Mouse (Mus musculus): ENCODE measurements around the gene Ppm1n. TPM values are rescaled to one million over a fixed set of nuclear protein-coding genes. Genes with fewer than 3 reads are reported as not detected.

The Ppm1n gene
- polyA plus RNA-seq, 1 experiment, result 5.7 TPM

- no peak overlapping the region for H3K27ac ChIP-seq (ENCODE audit: insufficient read depth, low read length)
- H3K4me3 ChIP-seq (ENCODE audit: low read depth, low read length), result no peak overlapping the region
- H3K36me3 ChIP-seq (ENCODE audit: control insufficient read depth, insufficient read depth, low read length, poor library complexity, severe bottlenecking), result 0 out of 2 replicates have a peak, but pooled peaks cover 4% of the 10 kb centered on the region
- no peaks in the 10 kb centered on the region for H3K9me3 ChIP-seq (replicated peaks; ENCODE audit: control insufficient read depth, insufficient read depth, low read length, poor library complexity, severe bottlenecking)
- H3K27me3 ChIP-seq (ENCODE audit: control insufficient read depth, insufficient read depth, low read length, poor library complexity, severe bottlenecking), result no peaks in the 10 kb centered on the region
- H3K9ac ChIP-seq (ENCODE audit: low read depth, poor library complexity, severe bottlenecking), result no peak overlapping the region
- H3K4me1 ChIP-seq (ENCODE audit: control insufficient read depth, insufficient read depth, low read length), result peaks cover 2% of the 10 kb centered on the region
- TF ChIP-seq EP300 (IDR thresholded peaks at IDR 0.05; ENCODE audit: insufficient read depth, low read depth, low read length) (no peak), CTCF (IDR thresholded peaks at IDR 0.05; ENCODE audit: low read depth, low read length) (no peak), POLR2A (IDR thresholded peaks at IDR 0.05; ENCODE audit: insufficient read depth, low read length) (no peak)
Measured at GRCm38 (mm10) chr7:19247511-19247910, 32.4 kb downstream of the Ppm1n start.

GRCm38 (mm10) chr7:19246855-19247254, 33.0 kb downstream of the Ppm1n start:
- Histone ChIP-seq H3K4me3 (ENCODE audit: low read depth, low read length) (no peak overlapping the region), H3K9ac (ENCODE audit: low read depth, poor library complexity, severe bottlenecking) (no peak overlapping the region)
- TF ChIP-seq EP300 (IDR thresholded peaks at IDR 0.05; ENCODE audit: insufficient read depth, low read depth, low read length) (no peak), CTCF (IDR thresholded peaks at IDR 0.05; ENCODE audit: low read depth, low read length) (no peak), POLR2A (IDR thresholded peaks at IDR 0.05; ENCODE audit: insufficient read depth, low read length) (no peak)

GRCm38 (mm10) chr7:19245083-19245482, 34.8 kb downstream of the Ppm1n start:
- no peak for TF ChIP-seq CTCF (IDR thresholded peaks at IDR 0.05; ENCODE audit: low read depth, low read length)
- no peak for TF ChIP-seq EP300 (IDR thresholded peaks at IDR 0.05; ENCODE audit: insufficient read depth, low read depth, low read length)
- no peak for TF ChIP-seq POLR2A (IDR thresholded peaks at IDR 0.05; ENCODE audit: insufficient read depth, low read length)
- Histone ChIP-seq H3K4me3 (ENCODE audit: low read depth, low read length) (no peak overlapping the region), H3K27ac (ENCODE audit: insufficient read depth, low read length) (no peak overlapping the region), H3K27me3 (ENCODE audit: control insufficient read depth, insufficient read depth, low read length, poor library complexity, severe bottlenecking) (no peaks in the 10 kb centered on the region), H3K9ac (ENCODE audit: low read depth, poor library complexity, severe bottlenecking) (no peak overlapping the region), H3K36me3 (ENCODE audit: control insufficient read depth, insufficient read depth, low read length, poor library complexity, severe bottlenecking) (0 out of 2 replicates have a peak, but pooled peaks cover 4% of the 10 kb centered on the region), H3K4me1 (ENCODE audit: control insufficient read depth, insufficient read depth, low read length) (peaks cover 2% of the 10 kb centered on the region), H3K9me3 (replicated peaks; ENCODE audit: control insufficient read depth, insufficient read depth, low read length, poor library complexity, severe bottlenecking) (no peaks in the 10 kb centered on the region)

More at GRCm38 (mm10) chr7:19246855-19247254, 33.0 kb downstream of the Ppm1n start:
- H3K27me3 ChIP-seq (ENCODE audit: control insufficient read depth, insufficient read depth, low read length, poor library complexity, severe bottlenecking), result no peaks in the 10 kb centered on the region
- no peaks in the 10 kb centered on the region for H3K9me3 ChIP-seq (replicated peaks; ENCODE audit: control insufficient read depth, insufficient read depth, low read length, poor library complexity, severe bottlenecking)
- no peak overlapping the region for H3K27ac ChIP-seq (ENCODE audit: insufficient read depth, low read length)
- peaks cover 2% of the 10 kb centered on the region for H3K4me1 ChIP-seq (ENCODE audit: control insufficient read depth, insufficient read depth, low read length)
- H3K36me3 ChIP-seq (ENCODE audit: control insufficient read depth, insufficient read depth, low read length, poor library complexity, severe bottlenecking), result 0 out of 2 replicates have a peak, but pooled peaks cover 4% of the 10 kb centered on the region

DNA sequence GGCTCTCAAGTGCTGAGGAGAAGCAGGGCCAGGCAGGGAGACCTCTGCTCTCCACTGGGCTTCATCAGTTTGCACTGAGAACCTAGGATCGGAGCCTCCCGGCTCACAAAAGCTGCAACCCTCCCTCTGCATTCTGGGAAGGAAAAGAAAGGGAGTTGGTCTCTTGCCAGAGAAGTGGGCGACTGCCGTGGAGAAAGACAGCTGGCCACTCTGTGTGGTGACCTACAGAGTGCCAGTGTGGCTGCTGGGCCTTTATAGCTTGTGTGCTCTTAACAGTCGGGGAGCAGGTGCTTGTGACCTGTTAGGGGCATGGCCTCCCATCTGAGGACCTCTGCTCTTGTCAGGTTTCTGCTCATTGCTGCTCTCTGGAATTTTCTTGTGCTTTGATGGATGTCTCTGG, 36.0 kb downstream of the Ppm1n start:
- peaks cover 4% of the 10 kb centered on the region for H3K4me1 ChIP-seq (ENCODE audit: control insufficient read depth, insufficient read depth, low read length)
- H3K36me3 ChIP-seq (ENCODE audit: control insufficient read depth, insufficient read depth, low read length, poor library complexity, severe bottlenecking), result 0 out of 2 replicates have a peak, but pooled peaks cover 4% of the 10 kb centered on the region
- no peak overlapping the region for H3K4me3 ChIP-seq (ENCODE audit: low read depth, low read length)
- no peaks in the 10 kb centered on the region for H3K9me3 ChIP-seq (replicated peaks; ENCODE audit: control insufficient read depth, insufficient read depth, low read length, poor library complexity, severe bottlenecking)
- H3K9ac ChIP-seq (ENCODE audit: low read depth, poor library complexity, severe bottlenecking), result no peak overlapping the region
- H3K27ac ChIP-seq (ENCODE audit: insufficient read depth, low read length), result no peak overlapping the region
- H3K27me3 ChIP-seq (ENCODE audit: control insufficient read depth, insufficient read depth, low read length, poor library complexity, severe bottlenecking), result no peaks in the 10 kb centered on the region
- no peak for TF ChIP-seq CTCF (IDR thresholded peaks at IDR 0.05; ENCODE audit: low read depth, low read length)
- no peak for TF ChIP-seq EP300 (IDR thresholded peaks at IDR 0.05; ENCODE audit: insufficient read depth, low read depth, low read length)
- no peak for TF ChIP-seq POLR2A (IDR thresholded peaks at IDR 0.05; ENCODE audit: insufficient read depth, low read length)

- Histone ChIP-seq H3K27ac (ENCODE audit: insufficient read depth, low read length) (no peak overlapping the region), H3K36me3 (ENCODE audit: control insufficient read depth, insufficient read depth, low read length, poor library complexity, severe bottlenecking) (0 out of 2 replicates have a peak, but pooled peaks cover 4% of the 10 kb centered on the region), H3K9me3 (replicated peaks; ENCODE audit: control insufficient read depth, insufficient read depth, low read length, poor library complexity, severe bottlenecking) (no peaks in the 10 kb centered on the region), H3K4me3 (ENCODE audit: low read depth, low read length) (no peak overlapping the region), H3K4me1 (ENCODE audit: control insufficient read depth, insufficient read depth, low read length) (peaks cover 4% of the 10 kb centered on the region), H3K27me3 (ENCODE audit: control insufficient read depth, insufficient read depth, low read length, poor library complexity, severe bottlenecking) (no peaks in the 10 kb centered on the region), H3K9ac (ENCODE audit: low read depth, poor library complexity, severe bottlenecking) (no peak overlapping the region)
- TF ChIP-seq CTCF (IDR thresholded peaks at IDR 0.05; ENCODE audit: low read depth, low read length) (no peak), POLR2A (IDR thresholded peaks at IDR 0.05; ENCODE audit: insufficient read depth, low read length) (no peak), EP300 (IDR thresholded peaks at IDR 0.05; ENCODE audit: insufficient read depth, low read depth, low read length) (no peak)
Measured at GRCm38 (mm10) chr7:19242005-19242404, 37.9 kb downstream of the Ppm1n start.

- Histone ChIP-seq H3K9ac (ENCODE audit: low read depth, poor library complexity, severe bottlenecking) (no peak overlapping the region), H3K9me3 (replicated peaks; ENCODE audit: control insufficient read depth, insufficient read depth, low read length, poor library complexity, severe bottlenecking) (no peaks in the 10 kb centered on the region), H3K27me3 (ENCODE audit: control insufficient read depth, insufficient read depth, low read length, poor library complexity, severe bottlenecking) (no peaks in the 10 kb centered on the region), H3K4me1 (ENCODE audit: control insufficient read depth, insufficient read depth, low read length) (peaks cover 4% of the 10 kb centered on the region), H3K4me3 (ENCODE audit: low read depth, low read length) (no peak overlapping the region), H3K27ac (ENCODE audit: insufficient read depth, low read length) (no peak overlapping the region), H3K36me3 (ENCODE audit: control insufficient read depth, insufficient read depth, low read length, poor library complexity, severe bottlenecking) (0 out of 2 replicates have a peak, but pooled peaks cover 4% of the 10 kb centered on the region)
- no peak for TF ChIP-seq CTCF (IDR thresholded peaks at IDR 0.05; ENCODE audit: low read depth, low read length)
Measured at GRCm38 (mm10) chr7:19240905-19241463, 38.9 kb downstream of the Ppm1n start.
